In the genomic region with DNA sequence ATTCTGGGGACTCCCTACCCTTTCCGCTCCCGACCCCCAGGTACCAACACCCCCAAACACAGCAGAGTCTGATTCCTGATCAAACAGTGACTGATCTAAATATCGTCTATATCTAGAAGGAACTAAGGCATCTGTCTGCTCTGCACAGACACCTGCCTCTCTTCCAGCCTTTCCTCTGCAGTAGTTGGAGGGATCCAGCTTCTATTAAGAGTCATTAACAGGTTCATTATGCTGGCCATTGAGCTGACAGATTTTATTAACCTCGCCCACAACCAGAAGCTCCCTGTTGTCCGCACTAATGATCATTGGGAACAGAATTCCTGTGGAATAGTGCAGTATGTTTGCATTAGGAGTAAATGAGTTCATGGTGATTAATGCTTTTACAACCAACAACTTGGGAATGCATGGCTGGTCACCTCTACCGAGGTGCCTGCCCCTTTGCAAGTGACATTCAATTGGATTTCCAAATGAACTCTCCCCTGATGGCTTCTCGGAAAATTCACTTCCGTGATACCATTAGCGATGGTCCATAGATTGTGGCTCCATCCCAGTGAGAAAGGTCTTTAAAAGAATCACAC, we compare ENCODE assay signal across 32 mouse cellular contexts.
A peak's percentile ranks its signal among the peaks of the same experiment; 100 is the strongest.
DNase-seq lines count a peak whose midpoint lies in the region; ATAC-seq and TF ChIP-seq lines count a peak whose summit lies in the region.
"Had no signal": no experiment of that assay in that cellular context is flagged by ENCODE, and none has a peak within 500 bp of the region (broad histone marks: within the 10 kb centered on the region; RNA-seq: fewer than 3 reads in every experiment).

No protein-coding gene starts in this region.

- no peaks in the 10 kb centered on the region for H3K36me3 ChIP-seq in forebrain, embryonic 14.5 days (ENCODE audit: control insufficient read depth, insufficient read depth, low read length)
- H3K36me3 ChIP-seq in forebrain, postnatal 0 days (ENCODE audit: insufficient read depth): no peaks in the 10 kb centered on the region
- H3K36me3 ChIP-seq in kidney, embryonic 16.5 days (ENCODE audit: insufficient read depth, low read length): no peaks in the 10 kb centered on the region
- H3K36me3 ChIP-seq in neural tube, embryonic 15.5 days: no peaks in the 10 kb centered on the region
- H3K36me3 ChIP-seq: embryonic facial prominence, embryonic 12.5 days; G1E; heart, embryonic 12.5 days; stomach, embryonic 15.5 days had no signal

- H3K4me3 ChIP-seq in forebrain, embryonic 14.5 days (ENCODE audit: low read depth, low read length): no peak overlapping the region
- H3K4me3 ChIP-seq in forebrain, postnatal 0 days (ENCODE audit: low read depth, low read length): no peak overlapping the region
- no peak overlapping the region for H3K4me3 ChIP-seq in kidney, embryonic 16.5 days (ENCODE audit: low read length)
- no peak overlapping the region for H3K4me3 ChIP-seq in neural tube, embryonic 15.5 days (replicated peaks)
- H3K4me3 ChIP-seq: embryonic facial prominence, embryonic 12.5 days; gastrocnemius, adult 2 months; heart, embryonic 12.5 days; myocyte; stomach, embryonic 15.5 days had no signal

- WGBS in forebrain, embryonic 14.5 days: 52% methylated on average over 9 of the region's 9 CpGs
- 58% methylated on average over 9 of the region's 9 CpGs for WGBS in forebrain, postnatal 0 days
- WGBS in kidney, embryonic 16.5 days: 49% methylated on average over 9 of the region's 9 CpGs
- WGBS in neural tube, embryonic 15.5 days: 38% methylated on average over 9 of the region's 9 CpGs

- no peak overlapping the region for H3K4me2 ChIP-seq in forebrain, embryonic 14.5 days (ENCODE audit: low read length)
- H3K4me2 ChIP-seq in forebrain, postnatal 0 days (ENCODE audit: low read depth): no peak overlapping the region
- no peak overlapping the region for H3K4me2 ChIP-seq in kidney, embryonic 16.5 days (replicated peaks; ENCODE audit: low read depth, low read length)
- H3K4me2 ChIP-seq in neural tube, embryonic 15.5 days: no peak overlapping the region
- H3K4me2 ChIP-seq: embryonic facial prominence, embryonic 12.5 days; heart, embryonic 12.5 days; stomach, embryonic 15.5 days had no signal

- TF ChIP-seq CTCF in forebrain, postnatal 0 days (IDR thresholded peaks at IDR 0.05; ENCODE audit: low read depth): no peak
- TF ChIP-seq CTCF in brain, embryonic 14.5 days (IDR thresholded peaks at IDR 0.05; ENCODE audit: borderline replicate concordance, extremely low read depth, insufficient read depth, insufficient read length): no peak

- no peaks in the 10 kb centered on the region for H3K9me3 ChIP-seq in forebrain, embryonic 14.5 days (replicated peaks; ENCODE audit: control insufficient read depth, low read length)
- H3K9me3 ChIP-seq in forebrain, postnatal 0 days (ENCODE audit: low read length): no peaks in the 10 kb centered on the region
- H3K9me3 ChIP-seq in kidney, embryonic 16.5 days (ENCODE audit: low read length): 0 out of 2 replicates have a peak, but pooled peaks cover 5% of the 10 kb centered on the region
- no peaks in the 10 kb centered on the region for H3K9me3 ChIP-seq in neural tube, embryonic 15.5 days (replicated peaks)
- H3K9me3 ChIP-seq: embryonic facial prominence, embryonic 12.5 days; G1E; stomach, embryonic 15.5 days had no signal

- H3K4me1 ChIP-seq in forebrain, embryonic 14.5 days (ENCODE audit: control insufficient read depth, insufficient read depth, low read length): no peaks in the 10 kb centered on the region
- peaks cover 3% of the 10 kb centered on the region; the same call in 1 of the 2 replicates for H3K4me1 ChIP-seq in forebrain, postnatal 0 days (ENCODE audit: insufficient read depth)
- peaks cover 7% of the 10 kb centered on the region for H3K4me1 ChIP-seq in kidney, embryonic 16.5 days (ENCODE audit: insufficient read depth, low read length)
- H3K4me1 ChIP-seq in neural tube, embryonic 15.5 days: peaks cover 14% of the 10 kb centered on the region
- H3K4me1 ChIP-seq: embryonic facial prominence, embryonic 12.5 days; heart, embryonic 12.5 days; stomach, embryonic 15.5 days had no signal

- H3K9ac ChIP-seq in forebrain, embryonic 14.5 days (ENCODE audit: low read length): no peak overlapping the region
- no peak overlapping the region for H3K9ac ChIP-seq in forebrain, postnatal 0 days
- H3K9ac ChIP-seq in kidney, embryonic 16.5 days (replicated peaks; ENCODE audit: low read length): no peak overlapping the region
- no peak overlapping the region for H3K9ac ChIP-seq in neural tube, embryonic 15.5 days (replicated peaks)
- H3K9ac ChIP-seq: embryonic facial prominence, embryonic 12.5 days; heart, embryonic 12.5 days; liver, embryonic 14.5 days; stomach, embryonic 15.5 days had no signal

- no peak overlapping the region for H3K27ac ChIP-seq in forebrain, embryonic 14.5 days (ENCODE audit: low read depth, low read length)
- H3K27ac ChIP-seq in forebrain, postnatal 0 days (ENCODE audit: low read depth, low read length): no peak overlapping the region
- no peak overlapping the region for H3K27ac ChIP-seq in kidney, embryonic 16.5 days (ENCODE audit: low read length)
- H3K27ac ChIP-seq in neural tube, embryonic 15.5 days (replicated peaks): peak overlapping the region; percentile 61
- H3K27ac ChIP-seq: embryonic facial prominence, embryonic 12.5 days; gastrocnemius, adult 2 months; liver, embryonic 14.5 days; macrophage; stomach, embryonic 15.5 days had no signal

- no peaks in the 10 kb centered on the region for H3K27me3 ChIP-seq in forebrain, embryonic 14.5 days (replicated peaks; ENCODE audit: control insufficient read depth, insufficient read depth, low read length)
- no peaks in the 10 kb centered on the region for H3K27me3 ChIP-seq in forebrain, postnatal 0 days (ENCODE audit: insufficient read depth, low read length)
- no peaks in the 10 kb centered on the region for H3K27me3 ChIP-seq in kidney, embryonic 16.5 days (ENCODE audit: insufficient read depth, low read length)
- no peaks in the 10 kb centered on the region for H3K27me3 ChIP-seq in neural tube, embryonic 15.5 days (replicated peaks)
- H3K27me3 ChIP-seq: embryonic facial prominence, embryonic 12.5 days; heart, embryonic 12.5 days; Patski; stomach, embryonic 15.5 days had no signal

- TF ChIP-seq POLR2A in brain, embryonic 14.5 days (IDR thresholded peaks at IDR 0.05; ENCODE audit: borderline replicate concordance, extremely low read depth, insufficient read depth, insufficient read length, poor library complexity, severe bottlenecking): no peak

- peak; percentile 30 for DNase-seq in forebrain, embryonic 14.5 days (ENCODE audit: low spot score)
- no peak for DNase-seq in forebrain, postnatal 0 days
- no peak for DNase-seq in kidney, postnatal 14 days
- DNase-seq in brain, embryonic 14.5 days (ENCODE audit: low read depth): peak; percentile 61
- DNase-seq: adrenal gland, postnatal 10 days; cerebellum, adult 11-12 months; cerebellum, adult 9-11 months; embryo, embryonic 11 days; gastrocnemius, adult 2 months; gastrocnemius, postnatal 36 days; heart, adult 18-20 months; heart, postnatal 4 days; kidney, adult 2 months; kidney, postnatal 25 days; liver; lung, adult 2 months; lung, postnatal 10 days; right cerebral cortex, postnatal 14 days; thymus, postnatal 14 days had no signal

- no peak for ATAC-seq in forebrain, embryonic 14.5 days
- no peak for ATAC-seq in forebrain, postnatal 0 days
- peak; percentile 23; the same call in 1 of the 2 replicates for ATAC-seq in kidney, embryonic 16.5 days (ENCODE audit: low FRiP score, low TSS enrichment)
- ATAC-seq in neural tube, embryonic 15.5 days (ENCODE audit: low FRiP score): peak; percentile 30; the same call in 1 of the 2 replicates
- no peak for ATAC-seq in cerebellum, adult (ENCODE audit: insufficient number of reproducible peaks, low FRiP score, low TSS enrichment)
- ATAC-seq in frontal cortex, adult (ENCODE audit: low TSS enrichment): no peak
- ATAC-seq: midbrain, embryonic 16.5 days; Patski had no signal

Comparison
In these comparisons a context has a peak if more than half of its experiments do, and no peak if none do; other contexts are left out.
1. DNase-seq: peak in forebrain, embryonic 14.5 days (single experiment) and brain, embryonic 14.5 days (single experiment); none in forebrain, postnatal 0 days (single experiment) and kidney, postnatal 14 days (single experiment).
2. ATAC-seq: peak in kidney, embryonic 16.5 days (single experiment) and neural tube, embryonic 15.5 days (single experiment); none in forebrain, embryonic 14.5 days (single experiment), forebrain, postnatal 0 days (single experiment), cerebellum, adult (single experiment) and frontal cortex, adult (single experiment).